Mouse (Mus musculus) thymus, adult 2 months (tissue): ENCODE measurements around the gene Rhbdd1.

ENCODE experiments used
- CTCF ChIP-seq: fragments of 200-500 bp; IDR thresholded peaks from 2 replicates; pipeline ENCODE4 v1.5.1; 2012; ENCODE audit warnings: mild to moderate bottlenecking, control low read depth, low read length, moderate library complexity, borderline replicate concordance; ENCODE audit not compliant: control insufficient read depth, poor library complexity, insufficient read depth; ENCODE audit errors: extremely low read depth
- POLR2A ChIP-seq: fragments of 200-500 bp; IDR thresholded peaks from 2 replicates; pipeline ENCODE4 v1.6.1; 2012; ENCODE audit warnings: mild to moderate bottlenecking, low read length, control low read depth, moderate library complexity; ENCODE audit not compliant: control insufficient read depth, poor library complexity, insufficient read depth; ENCODE audit errors: extremely low read depth

GRCm38 (mm10) chr1:82446049-82446448, 129.8 kb downstream of the Rhbdd1 start:
- TF ChIP-seq POLR2A, result no peak
- TF ChIP-seq CTCF, result no peak
